Mouse (Mus musculus): ENCODE measurements around the gene Tfip11. TPM values are rescaled to one million over a fixed set of nuclear protein-coding genes. Genes with fewer than 3 reads are reported as not detected.

The Tfip11 gene
- polyA plus RNA-seq, 1 experiment from 2014 or later = 19.0 TPM

Other genes starting within 250 kb of the Tfip11 start
- gene Cryba4, start 73.8 kb upstream of the Tfip11 start, polyA plus RNA-seq (2014; fragmentation: Nextera tagmentation; extraction: Ambion mirVana) = 1.4 and 2.2 TPM in 2 replicates
- gene Crybb1, start 70.5 kb upstream of the Tfip11 start, polyA plus RNA-seq (2014; fragmentation: Nextera tagmentation; extraction: Ambion mirVana) = 2.5 and 4.6 TPM in 2 replicates
- 29.5 and 30.6 TPM in 2 replicates for gene Tpst2, start 49.7 kb upstream of the Tfip11 start, polyA plus RNA-seq (2014; fragmentation: Nextera tagmentation; extraction: Ambion mirVana)
- gene Srrd, start 16.7 kb downstream of the Tfip11 start, polyA plus RNA-seq (2014; fragmentation: Nextera tagmentation; extraction: Ambion mirVana) = 49.1 and 58.8 TPM in 2 replicates
- 26.2 and 27.0 TPM in 2 replicates for gene Hps4, start 16.7 kb downstream of the Tfip11 start, polyA plus RNA-seq (2014; fragmentation: Nextera tagmentation; extraction: Ambion mirVana)
- gene Gm6583, start 29.7 kb downstream of the Tfip11 start, polyA plus RNA-seq (2014; fragmentation: Nextera tagmentation; extraction: Ambion mirVana) = 0.08 and 0.10 TPM in 2 replicates
- 31.6 and 37.9 TPM in 2 replicates for gene Asphd2, start 68.5 kb downstream of the Tfip11 start, polyA plus RNA-seq (2014; fragmentation: Nextera tagmentation; extraction: Ambion mirVana)
- 0.09 and 0.27 TPM in 2 replicates for gene Gm6588, start 123.1 kb downstream of the Tfip11 start, polyA plus RNA-seq (2014; fragmentation: Nextera tagmentation; extraction: Ambion mirVana)

All from forebrain, embryonic 14.5 days (tissue).